Mouse (Mus musculus): Measurements from ENCODE around the gene Ccm2.
"Not testable (repeated sequence)": the region's sequence is repeated elsewhere in the genome, so short reads cannot be mapped to it uniquely, and the experiment has no call there.

Ccm2 gene

DNA sequence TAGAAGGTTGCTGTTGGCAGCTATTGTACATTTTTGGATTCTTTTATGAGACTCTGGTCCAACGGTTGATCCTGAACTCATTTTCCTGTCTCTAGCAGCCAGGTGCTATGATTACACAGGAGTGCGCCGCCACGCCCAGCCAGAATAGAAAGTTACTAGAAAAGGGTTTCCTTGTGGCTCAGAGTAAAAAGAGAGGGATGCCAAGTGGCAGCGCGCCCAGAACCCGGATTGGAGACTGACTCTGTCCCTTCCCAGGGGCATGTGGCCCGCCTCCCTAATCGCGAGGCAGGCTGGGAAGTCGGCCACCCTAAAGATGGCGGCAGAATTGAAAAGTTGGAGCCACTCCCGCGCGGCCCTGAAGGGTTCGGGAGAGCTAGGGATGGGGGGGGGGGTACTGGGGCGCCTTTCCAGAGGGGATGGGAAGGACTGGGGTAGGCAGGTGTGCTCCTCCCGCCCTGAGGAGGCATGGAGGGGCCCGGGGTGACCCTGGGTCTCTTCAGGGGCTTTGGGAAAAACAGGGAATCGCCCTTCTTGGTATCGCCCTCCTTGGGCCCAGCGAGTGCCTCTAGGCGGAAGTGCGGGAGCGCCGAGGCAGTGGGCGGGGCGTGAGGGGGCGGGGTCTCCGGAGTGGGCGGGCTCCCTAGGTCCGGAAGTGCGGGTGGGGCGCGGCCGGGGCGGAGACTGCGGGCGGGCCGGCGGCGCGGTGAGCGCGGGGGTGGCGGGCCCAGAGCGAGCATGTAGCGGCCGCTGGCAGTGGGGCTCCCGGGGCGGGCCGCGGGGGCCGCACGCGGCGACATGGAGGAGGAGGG lies at the start of gene Ccm2:
TSS of gene Ccm2 (plus strand) at position 683 of the 809 bp plus-strand sequence.
- peak; percentile 92 to 93 for DNase-seq (ENCODE audit: low spot score in 2 of 2)

DNA sequence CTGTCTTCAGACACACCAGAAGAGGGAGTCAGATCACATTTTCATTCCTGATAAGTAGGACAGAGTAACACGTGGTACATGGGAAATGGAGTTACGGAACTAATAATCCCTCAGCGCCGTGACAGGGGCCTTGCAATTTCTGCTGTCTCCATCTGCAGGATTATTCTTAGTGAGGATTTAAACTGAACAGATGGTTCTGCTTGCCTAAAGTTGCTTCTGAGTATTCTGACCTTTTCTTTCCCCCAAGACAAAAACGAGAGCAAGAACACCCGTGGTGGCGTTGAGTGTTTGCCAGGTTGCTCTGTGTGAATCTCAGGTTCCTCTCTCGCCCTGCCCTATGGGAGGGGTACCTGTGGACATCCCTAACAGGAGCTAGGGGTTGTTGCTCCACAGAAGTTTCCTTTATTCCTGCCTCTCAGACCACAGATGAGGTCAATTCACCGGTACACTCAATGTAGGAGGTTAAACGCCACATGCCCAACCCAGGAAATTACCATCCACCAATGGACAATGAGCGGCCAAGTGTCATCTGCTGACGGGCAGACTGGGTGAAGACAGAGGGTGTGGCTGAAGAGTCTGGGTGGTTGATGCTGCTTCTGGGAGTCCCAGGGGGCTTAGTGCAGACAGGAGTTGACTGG lies 49.3 kb upstream of the Ccm2 start:
- DNase-seq (ENCODE audit: low spot score in 2 of 2): no peak

DNA sequence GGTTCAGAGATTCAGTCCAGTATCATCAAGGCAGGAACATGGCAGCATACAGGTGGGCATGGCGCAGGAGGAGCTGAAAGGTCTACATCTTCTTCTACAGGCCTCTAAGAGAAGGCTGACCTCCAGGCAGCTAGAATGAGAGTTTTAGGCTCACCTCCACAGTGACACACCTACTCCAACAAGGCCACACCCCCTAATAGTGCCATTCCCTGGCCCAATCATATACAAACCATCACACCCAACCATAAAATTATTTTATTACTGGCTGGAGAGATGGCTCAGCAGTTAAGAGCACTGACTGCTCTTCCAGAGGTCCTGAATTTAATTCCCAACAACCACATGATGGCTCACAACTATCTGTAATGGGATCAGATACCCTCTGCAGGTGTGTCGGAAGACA lies 44.2 kb upstream of the Ccm2 start:
- DNase-seq (ENCODE audit: low spot score in 2 of 2): no peak

DNA sequence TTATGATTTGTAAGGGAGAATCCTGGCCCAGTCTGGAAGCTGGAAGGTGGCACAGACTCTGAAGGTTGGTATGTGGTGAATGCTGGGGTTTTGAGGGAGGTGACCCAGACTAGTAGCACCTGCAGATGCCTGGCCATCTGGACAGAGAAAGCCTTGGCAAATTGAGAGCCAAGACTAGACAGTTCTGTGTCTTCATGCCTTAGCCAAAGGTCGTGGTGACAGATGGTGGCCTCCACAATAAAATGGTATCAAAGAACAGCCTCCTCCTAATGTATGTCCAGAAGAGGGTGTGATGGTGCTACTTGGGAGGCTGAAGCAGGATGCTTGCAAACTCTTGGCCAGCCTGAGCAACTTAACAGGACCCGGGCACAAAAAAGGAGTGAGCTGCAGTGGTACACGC lies 42.5 kb upstream of the Ccm2 start:
- no peak for DNase-seq (ENCODE audit: low spot score in 2 of 2)

DNA sequence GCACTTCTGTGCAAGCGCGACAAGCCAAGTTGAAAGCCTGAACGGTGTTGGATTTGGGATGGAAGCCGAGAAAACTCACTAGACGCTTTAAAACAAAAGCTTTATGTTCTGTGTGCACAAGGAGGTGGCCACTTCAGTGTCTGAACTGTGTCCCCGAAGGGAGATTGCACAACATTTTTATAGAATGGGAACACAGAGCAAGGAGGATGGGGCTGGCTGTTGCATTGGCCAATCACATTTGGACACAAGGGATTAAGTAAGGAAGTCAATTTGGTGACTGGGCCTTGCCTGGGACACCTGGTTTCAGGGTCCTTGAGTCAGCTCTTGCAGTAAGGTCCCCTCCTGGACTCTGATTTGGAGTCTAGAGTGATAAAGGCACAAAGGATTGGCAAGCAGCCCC lies 42.0 kb upstream of the Ccm2 start:
- DNase-seq (ENCODE audit: low spot score in 2 of 2): no peak

DNA sequence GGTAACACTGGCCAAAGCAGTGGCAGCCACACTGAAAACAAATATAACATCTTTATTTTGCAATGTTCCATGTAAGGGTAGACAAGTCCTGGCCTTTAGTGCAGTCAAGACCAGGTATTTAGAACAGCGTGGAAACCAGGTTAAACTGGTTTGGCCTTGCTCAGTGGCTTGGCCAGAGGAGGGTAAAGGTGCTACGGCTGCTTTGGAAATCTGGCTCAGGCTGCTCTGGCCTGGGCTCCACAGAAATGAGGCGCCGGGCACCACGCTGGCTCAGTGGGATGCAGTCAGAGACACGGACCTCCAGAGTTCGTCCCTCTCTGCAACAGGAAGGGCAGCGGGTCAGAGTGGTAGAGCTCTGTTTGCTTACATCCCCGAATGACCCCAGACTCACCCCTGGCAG lies 40.2 kb upstream of the Ccm2 start:
- DNase-seq (ENCODE audit: low spot score in 2 of 2): no peak

DNA sequence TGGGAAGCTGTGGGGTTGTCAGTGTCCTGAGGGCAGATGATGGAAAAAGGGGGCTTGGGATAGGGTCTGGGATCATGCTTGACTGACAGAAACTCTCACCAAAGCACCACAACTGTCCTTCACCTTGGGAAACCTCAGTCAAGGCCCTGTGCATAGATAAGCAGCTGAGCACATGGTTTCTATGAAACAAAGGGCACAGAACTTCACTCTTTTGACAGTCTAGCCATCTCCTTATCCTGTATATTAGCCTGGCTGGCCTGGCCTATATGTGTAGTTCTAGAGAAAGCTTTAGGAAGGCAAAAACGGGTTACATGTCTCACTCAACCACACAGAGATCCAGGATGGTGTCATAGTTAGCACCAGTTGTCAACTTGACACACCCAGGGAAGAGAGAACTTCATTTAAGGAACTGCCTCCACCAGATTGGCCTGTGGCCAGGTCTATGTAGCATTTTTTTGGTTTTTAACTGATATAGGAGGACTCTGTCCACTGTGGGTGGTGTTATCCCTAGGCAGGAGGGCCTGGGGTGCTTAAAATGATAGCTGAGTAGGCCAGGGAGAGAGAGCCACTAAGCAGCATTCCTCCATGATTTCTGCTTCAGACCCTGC lies 38.3 kb upstream of the Ccm2 start:
- no peak for DNase-seq (ENCODE audit: low spot score in 2 of 2)

DNA sequence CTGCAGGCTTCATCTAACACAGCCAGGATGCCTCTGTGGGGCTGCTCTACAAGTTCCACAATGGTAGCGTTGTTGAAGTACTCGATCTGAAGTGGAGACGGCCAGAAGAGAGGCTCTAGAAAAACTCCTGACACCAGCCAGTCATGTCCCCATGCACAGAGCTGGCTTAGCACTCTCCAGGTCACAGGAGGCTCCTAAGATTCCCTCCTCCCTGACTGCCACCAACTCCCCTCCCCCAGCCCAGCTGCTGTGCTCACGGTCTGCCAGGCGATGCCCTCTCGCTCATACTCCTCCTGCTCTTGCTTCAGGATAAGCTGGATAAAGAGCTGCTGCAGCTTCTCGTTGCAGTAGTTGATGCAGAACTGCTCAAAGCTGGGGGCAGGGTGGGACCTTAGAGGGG lies 31.9 kb upstream of the Ccm2 start:
- DNase-seq (ENCODE audit: low spot score in 2 of 2): no peak

DNA sequence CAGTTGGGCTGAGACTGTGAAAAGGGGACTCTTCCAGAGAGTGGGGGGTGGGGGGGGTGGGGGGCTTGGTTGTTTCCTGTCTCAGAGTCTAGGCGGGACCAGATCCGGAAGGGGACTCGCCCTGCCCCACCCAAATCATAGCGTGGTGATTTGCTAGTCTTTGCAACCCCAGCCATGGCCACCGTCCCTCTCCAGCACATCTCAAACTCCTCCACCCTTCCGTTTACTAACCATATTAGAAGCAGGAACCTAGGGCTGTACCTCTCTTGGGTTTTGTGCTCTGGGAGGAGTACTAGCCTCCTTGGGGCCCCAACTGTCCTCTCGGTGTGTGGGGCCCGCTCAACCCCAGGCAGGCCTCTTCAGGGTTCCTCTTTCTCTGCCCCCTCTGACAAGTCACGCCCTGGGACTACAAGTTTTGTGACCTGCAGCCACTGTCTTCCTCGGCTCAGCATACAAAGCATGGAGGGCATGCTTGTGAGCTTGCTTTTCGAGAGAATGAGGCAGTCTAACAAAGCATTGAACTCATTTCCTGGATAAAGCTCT lies 27.1 kb upstream of the Ccm2 start:
- no peak for DNase-seq (ENCODE audit: low spot score in 2 of 2)

DNA sequence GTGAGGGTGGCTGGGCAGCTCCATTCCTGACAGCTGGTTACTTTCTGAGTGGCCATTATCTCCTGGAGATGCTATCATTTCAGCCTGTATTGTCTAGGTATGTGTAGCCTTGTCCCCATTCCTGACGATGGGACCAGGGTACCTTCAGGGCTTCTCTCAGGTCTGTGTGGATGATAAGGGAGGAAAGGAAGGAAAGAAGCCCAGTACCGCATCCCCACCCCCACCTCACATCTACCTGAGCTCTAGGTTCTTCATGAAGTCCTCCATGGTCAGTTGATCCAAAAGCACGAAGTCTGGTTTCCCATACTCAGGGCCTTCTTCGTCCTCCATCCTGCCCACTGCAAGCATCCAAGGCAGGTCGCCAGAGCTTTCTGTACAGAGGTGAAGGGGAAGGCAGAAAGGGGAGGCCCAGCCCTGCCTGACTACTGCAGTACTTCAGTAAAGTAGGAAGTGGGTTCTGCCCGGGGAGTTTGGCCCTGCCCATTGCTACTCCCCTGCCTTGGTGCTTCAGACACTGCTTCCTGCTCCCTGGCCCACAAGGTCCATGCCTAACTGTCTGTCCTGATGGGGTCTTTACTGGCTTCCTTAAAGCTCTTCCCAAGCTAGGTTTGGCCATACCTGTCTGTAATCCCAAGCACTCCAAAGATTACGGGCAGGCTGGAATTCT lies 26.0 kb upstream of the Ccm2 start, which contains the start of gene Myo1g:
TSS of gene Myo1g (minus strand) at position 459 of the 667 bp plus-strand sequence.
- DNase-seq (ENCODE audit: low spot score in 2 of 2): no peak

DNA sequence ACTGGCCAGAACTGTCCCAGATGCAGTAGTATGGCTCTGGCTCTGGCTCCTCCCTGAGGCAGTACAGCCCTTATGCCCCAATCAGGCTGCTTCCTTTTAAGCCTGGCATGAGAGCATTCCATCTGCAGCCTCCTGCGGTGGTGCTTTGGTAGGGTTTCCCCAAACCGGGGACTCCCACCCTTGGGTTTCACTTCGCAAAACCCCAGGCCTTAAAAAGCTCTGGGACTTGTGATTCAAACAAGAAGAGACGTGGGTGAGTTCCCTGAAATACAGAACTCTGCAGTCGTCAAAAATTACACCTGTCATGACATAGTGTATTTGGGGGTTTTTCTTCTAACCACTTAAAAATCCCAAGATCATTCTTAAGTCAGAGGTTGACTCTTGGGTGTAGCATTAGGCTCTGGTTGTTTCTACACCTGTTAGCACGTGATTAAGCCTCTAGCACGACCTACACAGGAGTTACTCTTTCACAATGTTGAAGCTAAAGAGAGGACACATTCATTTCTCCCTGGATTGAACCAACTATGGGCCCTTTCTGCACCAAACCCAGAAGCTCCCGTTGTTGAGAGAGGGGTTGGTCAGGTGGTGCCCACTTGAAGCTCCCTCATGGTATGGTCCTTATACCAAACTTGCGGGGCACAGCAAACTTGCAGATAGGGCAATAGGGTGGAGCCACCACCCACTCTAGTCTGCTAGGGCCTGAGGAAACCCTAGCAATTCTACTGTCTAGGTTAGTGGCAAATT lies 23.7 kb upstream of the Ccm2 start:
- DNase-seq (ENCODE audit: low spot score in 2 of 2): no peak

DNA sequence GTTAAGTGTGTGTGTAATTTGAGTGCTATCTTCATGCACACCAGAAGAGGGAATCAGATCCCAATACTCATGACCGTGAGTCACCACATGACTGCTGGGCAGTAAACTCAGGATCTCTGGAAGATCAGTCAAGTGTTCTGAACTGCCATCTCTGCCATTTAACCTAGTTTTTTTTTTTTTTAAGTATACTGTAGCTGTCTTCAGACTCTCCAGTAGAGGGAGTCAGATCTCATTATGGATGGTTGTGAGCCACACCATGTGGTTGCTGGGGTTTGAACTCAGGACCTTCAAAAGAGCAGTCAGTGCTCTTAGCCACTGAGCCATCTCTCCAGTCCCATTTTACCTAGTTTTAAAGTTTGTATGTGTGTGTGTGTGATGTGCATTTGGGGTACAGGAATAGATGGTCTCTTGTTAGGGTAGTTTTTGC lies 23.0 kb upstream of the Ccm2 start:
- DNase-seq (ENCODE audit: low spot score in 2 of 2): no peak

DNA sequence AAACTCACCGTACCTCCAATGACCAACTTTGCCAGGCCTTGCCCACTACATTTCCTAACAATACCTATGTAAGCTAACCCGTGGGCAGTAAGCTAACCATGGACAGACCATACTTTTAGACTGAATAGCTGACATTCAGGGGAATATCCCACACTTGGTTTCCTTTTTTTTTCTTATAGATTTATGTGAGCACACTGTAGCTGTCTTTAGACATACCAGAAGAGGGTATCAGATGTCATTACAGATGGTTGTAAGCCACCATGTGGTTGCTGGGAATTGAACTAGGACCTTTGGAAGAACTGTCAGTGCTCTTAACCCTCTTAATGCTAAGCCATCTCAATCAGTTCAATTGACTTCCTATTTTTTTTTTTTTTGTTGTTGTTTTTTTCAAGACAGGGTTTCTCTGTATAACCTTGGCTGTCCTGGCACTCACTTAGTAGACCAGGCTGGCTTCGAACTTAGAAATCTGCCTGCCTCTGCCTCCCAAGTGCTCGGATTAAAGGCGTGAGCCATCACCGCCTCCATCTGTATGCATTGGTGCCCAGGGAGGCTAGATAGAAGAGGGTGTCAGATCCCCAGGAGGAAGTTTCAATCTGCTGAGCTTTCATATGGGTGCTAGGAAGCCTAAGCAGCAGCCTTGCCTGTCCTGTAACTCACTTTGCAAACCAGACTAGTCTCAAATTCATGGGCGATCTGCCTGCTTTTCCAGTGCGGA lies 22.4 kb upstream of the Ccm2 start:
- no peak for DNase-seq (ENCODE audit: low spot score in 2 of 2)

DNA sequence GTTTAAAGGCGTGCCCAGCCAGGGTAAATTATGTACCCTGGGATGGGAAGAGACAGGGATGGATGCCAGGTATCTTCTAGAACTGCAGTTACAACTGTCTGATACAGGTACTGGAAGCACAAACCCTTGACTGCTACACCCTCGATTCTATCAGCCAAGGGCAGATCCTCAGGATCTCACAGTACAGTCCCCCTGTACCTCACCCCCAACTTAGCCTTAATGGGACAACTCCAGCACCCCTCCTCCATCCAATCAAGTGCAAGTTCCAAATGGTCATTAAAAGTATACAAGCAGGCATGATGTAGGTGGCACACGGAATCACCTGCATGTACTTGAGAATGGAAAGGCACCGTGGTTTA lies 21.8 kb upstream of the Ccm2 start:
- DNase-seq (ENCODE audit: low spot score in 2 of 2): no peak

DNA sequence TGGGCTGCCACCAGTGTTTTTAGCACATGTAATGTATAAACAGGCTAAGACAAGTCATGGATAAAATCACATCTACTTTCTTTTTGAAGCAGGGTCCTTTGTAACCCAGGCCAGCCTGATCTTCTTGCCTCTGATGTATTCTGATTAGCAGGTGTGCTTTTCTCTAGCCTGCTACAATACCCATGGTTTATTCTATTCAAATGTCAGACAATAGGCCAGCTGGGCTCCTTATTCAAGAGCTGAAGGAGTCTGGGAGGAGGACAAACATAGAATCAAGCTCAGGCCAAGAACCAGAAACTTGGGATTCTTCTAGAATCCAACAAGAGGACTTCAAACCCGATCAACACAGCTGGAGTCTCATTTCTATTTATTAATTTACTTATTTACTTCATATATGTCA lies 21.4 kb upstream of the Ccm2 start:
- DNase-seq (ENCODE audit: low spot score in 2 of 2): no peak

DNA sequence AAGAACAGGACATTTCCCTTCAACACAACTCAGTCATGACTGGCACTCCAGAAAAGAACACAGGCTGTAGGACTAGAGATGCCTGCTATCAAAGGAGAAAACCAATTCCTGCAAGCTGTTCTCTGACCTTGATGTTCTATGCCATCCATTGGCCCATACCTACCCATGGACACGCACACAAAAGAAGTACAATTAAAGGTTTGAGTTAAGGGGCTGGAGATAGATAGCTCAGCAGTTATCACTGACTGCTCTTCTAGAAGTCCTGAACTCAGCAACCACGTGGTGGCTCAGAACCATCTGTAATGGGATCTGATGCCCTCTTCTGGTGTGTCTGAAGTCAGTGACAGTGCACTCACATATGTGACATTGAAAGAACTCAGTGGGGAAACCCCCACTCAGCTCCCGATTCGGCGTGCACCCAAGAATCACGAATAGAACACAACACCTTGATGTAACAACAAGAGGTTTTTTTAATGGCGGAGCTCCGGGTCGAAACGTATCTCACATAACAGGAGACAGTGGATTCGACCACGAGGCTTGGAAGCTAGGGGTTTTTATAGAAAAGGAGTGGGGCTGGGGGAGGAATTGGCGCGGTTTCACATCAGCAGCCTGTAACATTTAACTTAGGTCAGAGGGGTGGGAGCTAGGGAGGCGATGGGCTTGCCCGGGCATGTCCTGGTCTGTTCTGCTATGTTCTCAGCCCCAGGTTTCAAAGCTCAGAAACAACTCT lies 20.0 kb upstream of the Ccm2 start:
- not testable (repeated sequence) for DNase-seq (ENCODE audit: low spot score in 2 of 2)

DNA sequence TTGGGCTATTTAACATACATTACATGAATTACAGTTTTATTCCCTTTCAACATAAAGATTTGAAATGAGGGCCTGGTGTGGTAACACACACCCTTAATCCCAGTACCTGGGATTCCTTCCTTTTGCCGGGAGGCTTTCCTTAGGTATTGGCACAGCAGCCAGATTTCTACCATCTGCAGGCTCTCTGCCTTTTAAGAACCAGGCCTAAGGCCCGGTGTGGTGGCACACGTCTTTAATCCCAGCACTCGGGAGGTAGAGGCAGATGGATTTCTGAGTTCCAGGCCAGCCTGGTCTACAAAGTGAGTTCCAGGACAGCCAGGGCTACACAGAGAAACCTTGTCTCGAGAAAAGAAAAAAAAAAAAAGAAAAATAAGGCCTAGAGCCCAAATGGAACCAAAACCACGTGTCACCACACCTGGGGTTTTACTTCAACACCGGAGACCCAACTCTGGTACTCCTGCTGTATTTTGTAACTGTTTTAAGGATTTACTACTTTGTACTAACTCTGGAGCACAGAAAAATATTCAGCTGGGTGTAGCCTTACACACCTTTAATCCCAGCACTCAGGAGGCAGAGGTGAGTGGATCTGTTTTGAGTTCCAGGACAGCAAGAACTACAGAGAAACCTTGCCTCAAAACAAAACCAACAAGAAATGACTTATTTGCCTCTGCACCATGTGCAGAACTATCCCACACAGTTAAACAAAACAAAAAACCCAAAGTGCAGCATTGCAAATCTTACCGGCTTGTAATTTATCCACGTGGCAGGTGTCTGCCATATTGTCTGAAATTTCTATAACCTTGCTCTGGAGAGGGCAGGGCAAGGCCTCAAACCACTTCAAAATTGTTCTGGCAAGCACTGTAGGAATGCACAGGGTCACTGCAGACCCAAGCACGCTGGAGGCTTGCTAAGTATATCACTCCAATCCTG lies 19.2 kb upstream of the Ccm2 start:
- DNase-seq (ENCODE audit: low spot score in 2 of 2): no peak

DNA sequence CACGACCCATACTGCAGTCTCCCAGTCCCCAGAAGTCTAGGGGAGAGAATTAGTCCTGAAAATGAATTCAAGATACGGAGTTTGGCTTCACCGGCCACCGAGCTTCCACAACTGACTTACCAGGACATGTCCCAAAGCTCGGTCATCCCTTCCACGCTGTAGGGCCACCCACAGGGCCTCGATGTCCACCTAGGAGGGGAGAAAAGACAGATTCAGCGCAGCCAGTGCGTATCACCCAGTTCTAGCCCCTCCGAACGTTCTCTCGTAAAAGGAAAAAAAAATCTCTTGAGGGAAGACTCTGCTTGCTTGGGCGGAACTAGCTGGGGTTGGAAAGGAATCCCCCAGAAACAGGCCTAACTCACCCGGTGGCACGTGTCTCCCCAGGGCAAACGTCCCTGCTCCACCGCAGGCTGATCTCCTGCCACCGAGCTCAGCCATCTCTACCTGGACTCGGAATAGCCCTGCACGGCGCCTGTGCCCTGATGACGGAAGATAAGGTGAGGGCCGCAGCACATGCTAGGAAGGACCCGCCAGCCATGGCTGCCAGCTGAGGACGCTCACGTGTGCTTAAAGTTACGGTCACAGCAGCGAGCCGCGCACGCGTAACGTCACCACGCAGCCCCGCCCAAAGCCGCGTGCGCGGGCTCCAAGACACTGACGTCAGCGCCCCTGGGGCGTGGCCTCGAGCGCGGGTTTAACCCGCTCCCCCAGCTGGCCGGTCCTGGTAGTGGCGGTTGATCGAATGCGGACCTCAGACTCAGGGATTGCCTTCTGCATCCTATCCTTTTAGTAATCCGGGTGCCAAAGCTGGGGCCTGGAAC lies 18.3 kb upstream of the Ccm2 start:
- peak; percentile 93 to 98 for DNase-seq (ENCODE audit: low spot score in 2 of 2)

Measured in frontal cortex, postnatal 14 days (tissue).